Mouse (Mus musculus): ENCODE measurements at regions not wholly inside any gene's neighbourhood (a gene's known extent, or its start where the extent isn't known, plus 50 kb on each side); places are given as distances from the start of the nearest gene placed in this dataset.

GRCm38 (mm10) chr7:73222237-73222915 is 152.9 kb upstream of the Rgma start:
- WGBS, result 42% methylated on average over 4 of the region's 4 CpGs
- Histone ChIP-seq H3K4me1 (replicated peaks; ENCODE audit: insufficient read depth, low read length) (no peaks in the 10 kb centered on the region), H3K4me2 (ENCODE audit: low read length) (no peak overlapping the region), H3K27me3 (ENCODE audit: insufficient read depth, low read length) (no peaks in the 10 kb centered on the region), H3K9me3 (replicated peaks; ENCODE audit: low read length) (no peaks in the 10 kb centered on the region), H3K4me3 (replicated peaks; ENCODE audit: low read depth, low read length) (no peak overlapping the region), H3K36me3 (ENCODE audit: insufficient read depth, low read length) (no peaks in the 10 kb centered on the region), H3K27ac (no peak overlapping the region), H3K9ac (ENCODE audit: low read depth, low read length) (no peak overlapping the region)
- no peak for ATAC-seq (replicated peaks; ENCODE audit: low FRiP score, low read depth)
- DNase-seq (ENCODE audit: low spot score), result no peak
- no peak for TF ChIP-seq CTCF (IDR thresholded peaks at IDR 0.05; ENCODE audit: low read depth)

- Histone ChIP-seq H3K36me3 (ENCODE audit: insufficient read depth, low read length) (no peaks in the 10 kb centered on the region), H3K4me2 (ENCODE audit: low read length) (no peak overlapping the region), H3K27me3 (ENCODE audit: insufficient read depth, low read length) (no peaks in the 10 kb centered on the region), H3K9ac (ENCODE audit: low read depth, low read length) (no peak overlapping the region), H3K4me1 (replicated peaks; ENCODE audit: insufficient read depth, low read length) (no peaks in the 10 kb centered on the region), H3K9me3 (replicated peaks; ENCODE audit: low read length) (no peaks in the 10 kb centered on the region), H3K27ac (no peak overlapping the region), H3K4me3 (replicated peaks; ENCODE audit: low read depth, low read length) (no peak overlapping the region)
- no peak for ATAC-seq (replicated peaks; ENCODE audit: low FRiP score, low read depth)
- WGBS, result 54% methylated on average over 2 of the region's 2 CpGs
- no peak for DNase-seq (ENCODE audit: low spot score)
- TF ChIP-seq CTCF (IDR thresholded peaks at IDR 0.05; ENCODE audit: low read depth), result no peak
Measured at GRCm38 (mm10) chr7:73222929-73223512, 152.3 kb upstream of the Rgma start.

GRCm38 (mm10) chr7:73233539-73234158 is 141.7 kb upstream of the Rgma start:
- no peak for TF ChIP-seq CTCF (IDR thresholded peaks at IDR 0.05; ENCODE audit: low read depth)
- H3K36me3 ChIP-seq (ENCODE audit: insufficient read depth, low read length), result no peaks in the 10 kb centered on the region
- H3K4me1 ChIP-seq (replicated peaks; ENCODE audit: insufficient read depth, low read length), result no peaks in the 10 kb centered on the region
- no peak overlapping the region for H3K27ac ChIP-seq
- no peak overlapping the region for H3K4me2 ChIP-seq (ENCODE audit: low read length)
- H3K4me3 ChIP-seq (replicated peaks; ENCODE audit: low read depth, low read length), result no peak overlapping the region
- H3K9ac ChIP-seq (ENCODE audit: low read depth, low read length), result no peak overlapping the region
- no peak for DNase-seq (ENCODE audit: low spot score)
- H3K9me3 ChIP-seq (replicated peaks; ENCODE audit: low read length), result no peaks in the 10 kb centered on the region
- 92% methylated on average over 8 of the region's 8 CpGs for WGBS
- ATAC-seq (replicated peaks; ENCODE audit: low FRiP score, low read depth), result no peak
- no peaks in the 10 kb centered on the region for H3K27me3 ChIP-seq (ENCODE audit: insufficient read depth, low read length)

GRCm38 (mm10) chr7:73238486-73238885 is 136.8 kb upstream of the Rgma start:
- H3K9me3 ChIP-seq (replicated peaks; ENCODE audit: low read length), result no peaks in the 10 kb centered on the region
- no peak overlapping the region for H3K4me2 ChIP-seq (ENCODE audit: low read length)
- H3K4me3 ChIP-seq (replicated peaks; ENCODE audit: low read depth, low read length), result no peak overlapping the region
- H3K27ac ChIP-seq, result no peak overlapping the region
- no peak for TF ChIP-seq CTCF (IDR thresholded peaks at IDR 0.05; ENCODE audit: low read depth)
- no peak overlapping the region for H3K9ac ChIP-seq (ENCODE audit: low read depth, low read length)
- no peak for DNase-seq (ENCODE audit: low spot score)
- no peaks in the 10 kb centered on the region for H3K27me3 ChIP-seq (ENCODE audit: insufficient read depth, low read length)
- 24% methylated on average over 4 of the region's 4 CpGs for WGBS
- ATAC-seq (replicated peaks; ENCODE audit: low FRiP score, low read depth), result no peak
- no peaks in the 10 kb centered on the region for H3K36me3 ChIP-seq (ENCODE audit: insufficient read depth, low read length)
- no peaks in the 10 kb centered on the region for H3K4me1 ChIP-seq (replicated peaks; ENCODE audit: insufficient read depth, low read length)

GRCm38 (mm10) chr7:73243591-73244355 is 131.5 kb upstream of the Rgma start:
- no peak overlapping the region for H3K9ac ChIP-seq (ENCODE audit: low read depth, low read length)
- no peak for TF ChIP-seq CTCF (IDR thresholded peaks at IDR 0.05; ENCODE audit: low read depth)
- no peaks in the 10 kb centered on the region for H3K9me3 ChIP-seq (replicated peaks; ENCODE audit: low read length)
- no peak overlapping the region for H3K27ac ChIP-seq
- H3K27me3 ChIP-seq (ENCODE audit: insufficient read depth, low read length), result no peaks in the 10 kb centered on the region
- H3K4me3 ChIP-seq (replicated peaks; ENCODE audit: low read depth, low read length), result no peak overlapping the region
- ATAC-seq (replicated peaks; ENCODE audit: low FRiP score, low read depth) (no peak), DNase-seq (ENCODE audit: low spot score) (no peak)
- no peaks in the 10 kb centered on the region for H3K36me3 ChIP-seq (ENCODE audit: insufficient read depth, low read length)
- H3K4me2 ChIP-seq (ENCODE audit: low read length), result no peak overlapping the region
- WGBS, result 61% methylated on average over 9 of the region's 9 CpGs
- H3K4me1 ChIP-seq (replicated peaks; ENCODE audit: insufficient read depth, low read length), result no peaks in the 10 kb centered on the region

DNA sequence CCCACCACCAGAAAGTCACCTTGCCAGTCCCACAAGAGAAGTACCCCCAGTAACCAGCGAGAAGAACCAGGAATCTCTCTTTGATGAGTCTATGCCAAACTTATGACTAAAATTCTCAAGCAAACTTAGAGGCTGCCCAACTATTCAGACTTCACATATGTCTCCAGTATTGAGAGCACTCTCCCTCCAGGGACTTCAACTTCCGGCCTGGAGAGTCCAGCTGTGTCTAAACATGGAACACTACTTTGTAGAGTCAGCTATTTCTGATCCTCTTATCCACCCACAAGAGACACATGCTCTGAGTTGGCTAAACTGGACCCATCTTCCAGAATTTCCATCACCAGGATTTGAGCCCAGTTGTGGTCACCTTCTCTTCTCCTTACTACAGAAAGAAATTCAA is 129.9 kb upstream of the Rgma start:
- no peak for DNase-seq (ENCODE audit: low spot score)
- no peaks in the 10 kb centered on the region for H3K36me3 ChIP-seq (ENCODE audit: insufficient read depth, low read length)
- H3K4me1 ChIP-seq (replicated peaks; ENCODE audit: insufficient read depth, low read length), result no peaks in the 10 kb centered on the region
- no peak for TF ChIP-seq CTCF (IDR thresholded peaks at IDR 0.05; ENCODE audit: low read depth)
- no peak overlapping the region for H3K9ac ChIP-seq (ENCODE audit: low read depth, low read length)
- H3K9me3 ChIP-seq (replicated peaks; ENCODE audit: low read length), result no peaks in the 10 kb centered on the region
- no peaks in the 10 kb centered on the region for H3K27me3 ChIP-seq (ENCODE audit: insufficient read depth, low read length)
- no peak overlapping the region for H3K4me2 ChIP-seq (ENCODE audit: low read length)
- H3K4me3 ChIP-seq (replicated peaks; ENCODE audit: low read depth, low read length), result no peak overlapping the region
- no peak for ATAC-seq (replicated peaks; ENCODE audit: low FRiP score, low read depth)
- no peak overlapping the region for H3K27ac ChIP-seq
- 72% methylated on average over 2 of the region's 2 CpGs for WGBS
